Mouse (Mus musculus) central nervous system, embryonic 11.5 days (tissue): ENCODE data around the gene Gm38431. TPM values are rescaled to one million over a fixed set of nuclear protein-coding genes. Genes with fewer than 3 reads are reported as not detected.

Source experiments
- polyA plus RNA-seq: library from polyadenylated mRNA; depleted of rRNA; stranded (reverse); fragments of >200 nt; gene quantifications from 2 replicates; pipeline ENCODE4 v1.2.3, GENCODE M21; 2012; rRNA removed

Gm38431 gene
- polyA plus RNA-seq: 4.6 and 6.0 TPM in 2 replicates

DNA sequence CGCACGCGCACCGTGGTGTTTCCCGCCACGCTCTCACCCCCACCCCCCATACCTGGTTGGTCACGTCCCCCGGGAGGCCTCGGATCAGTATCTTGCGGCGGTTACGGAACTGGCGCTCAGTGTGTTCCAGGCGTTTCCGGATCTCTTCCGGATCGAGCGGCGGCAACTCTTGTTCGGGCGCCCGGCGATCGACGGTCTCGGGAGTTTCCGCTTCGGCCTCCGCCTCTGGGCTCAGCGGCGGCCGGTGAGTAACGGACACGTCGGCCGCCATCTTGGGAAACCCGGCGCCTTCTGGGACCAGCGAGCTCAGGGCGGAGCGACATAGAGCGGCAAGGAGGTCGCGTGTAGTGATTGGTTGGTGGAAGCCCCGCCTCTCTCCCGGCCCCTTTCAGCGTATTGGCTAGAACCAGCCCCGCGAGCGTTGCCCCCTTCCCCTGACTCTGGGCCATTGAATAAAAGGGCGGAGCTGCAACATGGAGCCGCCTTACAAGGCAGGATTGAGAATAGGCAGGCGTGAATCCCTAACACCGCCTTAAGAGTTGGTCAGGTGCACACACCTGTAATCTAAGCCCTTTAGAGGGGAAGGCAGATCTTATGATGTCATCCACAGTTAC, at the start of gene Gm38431, which contains the start of gene Raver1:
TSS of gene Gm38431 (minus strand) at position 291 of the 614 bp plus-strand sequence.
TSS of gene Raver1 (minus strand) at position 302 of the 614 bp plus-strand sequence.

DNA sequence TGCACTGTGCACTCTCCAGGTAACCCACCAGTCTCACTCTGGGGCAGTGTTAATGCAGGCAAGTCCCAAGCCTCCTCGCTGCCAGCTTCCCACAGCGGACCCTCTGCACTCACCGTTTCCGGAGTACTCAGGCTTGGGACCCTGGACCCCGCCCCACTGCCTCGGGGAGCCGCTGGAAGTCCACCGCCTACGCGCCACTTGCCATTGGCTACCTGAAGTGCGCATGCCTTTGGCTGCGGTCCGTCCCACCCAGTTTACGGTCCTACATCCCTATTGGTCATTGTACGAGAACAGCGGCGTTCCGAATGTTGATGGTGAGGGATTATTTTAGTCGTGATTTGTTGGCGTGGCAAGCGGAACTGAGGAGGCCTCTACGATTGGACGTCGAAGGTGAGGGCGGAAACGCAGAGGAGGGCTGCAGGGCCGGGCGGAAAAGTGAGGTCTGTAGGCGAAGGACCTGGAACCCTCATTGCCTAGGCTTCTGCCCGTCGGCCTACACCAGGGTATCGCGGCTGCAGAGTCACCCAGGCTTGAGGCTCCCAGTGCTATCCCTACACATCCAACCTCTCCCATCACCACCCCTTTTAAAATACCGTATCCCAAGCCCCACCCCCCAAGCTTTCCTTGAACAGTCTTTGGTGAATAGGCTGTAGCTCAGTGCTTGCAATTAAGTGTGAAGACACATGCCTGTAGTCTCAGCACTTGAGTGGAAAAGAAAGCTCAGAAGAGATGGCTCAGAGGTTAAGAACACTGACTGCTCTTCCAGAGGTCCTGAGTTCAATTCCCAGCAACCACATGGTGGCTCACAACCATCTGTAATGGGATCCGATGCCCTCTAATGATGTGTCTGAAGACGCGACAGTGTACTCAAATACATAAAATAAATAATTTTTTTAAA, 39.5 kb upstream of the Gm38431 start, which contains the start of gene Tyk2:
TSS of gene Tyk2 (minus strand) at position 185 of the 898 bp plus-strand sequence.

DNA sequence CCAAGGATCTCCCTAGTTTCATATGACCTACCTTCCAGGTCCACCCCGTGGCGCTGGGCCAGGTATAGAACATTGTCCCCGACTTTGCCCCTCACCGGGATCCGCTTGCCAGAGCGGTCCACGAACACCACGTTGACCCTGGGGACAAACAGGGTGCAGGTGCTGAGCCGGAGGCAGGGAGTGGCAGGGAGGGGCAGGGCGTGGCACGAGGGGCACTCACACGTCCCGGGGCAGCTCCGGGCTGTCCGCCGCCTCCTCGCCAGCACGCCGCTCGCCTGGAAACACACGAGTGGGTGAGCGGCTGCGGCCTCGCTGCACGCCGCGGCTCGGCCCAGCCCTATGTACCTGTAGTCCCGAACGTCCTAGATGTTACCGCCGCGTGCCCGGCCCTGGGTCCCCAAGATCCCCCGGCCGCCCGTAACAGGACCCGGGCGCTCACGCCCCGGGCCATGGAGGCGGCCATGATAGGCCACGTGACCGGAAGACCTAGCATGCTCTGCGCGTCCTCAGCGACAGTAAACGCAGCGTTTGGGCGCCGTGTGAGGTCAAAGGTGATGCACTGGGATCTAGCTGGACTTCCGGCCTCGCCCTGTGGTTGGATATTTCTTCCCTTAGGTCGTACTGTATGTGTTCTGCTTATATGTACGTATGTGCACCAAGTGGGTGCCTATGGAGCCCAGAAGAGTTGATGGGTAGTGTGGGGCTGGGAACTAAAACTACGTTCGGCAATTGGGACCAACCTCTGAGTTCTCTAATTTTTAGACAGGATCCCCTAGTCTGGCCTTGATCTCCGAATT, 18.6 kb downstream of the Gm38431 start, which contains the start of the genes Gm49373 and Fdx1l:
TSS of gene Gm49373 (minus strand) at position 53 of the 797 bp plus-strand sequence.
TSS of gene Fdx1l (minus strand) at position 571 of the 797 bp plus-strand sequence.

DNA sequence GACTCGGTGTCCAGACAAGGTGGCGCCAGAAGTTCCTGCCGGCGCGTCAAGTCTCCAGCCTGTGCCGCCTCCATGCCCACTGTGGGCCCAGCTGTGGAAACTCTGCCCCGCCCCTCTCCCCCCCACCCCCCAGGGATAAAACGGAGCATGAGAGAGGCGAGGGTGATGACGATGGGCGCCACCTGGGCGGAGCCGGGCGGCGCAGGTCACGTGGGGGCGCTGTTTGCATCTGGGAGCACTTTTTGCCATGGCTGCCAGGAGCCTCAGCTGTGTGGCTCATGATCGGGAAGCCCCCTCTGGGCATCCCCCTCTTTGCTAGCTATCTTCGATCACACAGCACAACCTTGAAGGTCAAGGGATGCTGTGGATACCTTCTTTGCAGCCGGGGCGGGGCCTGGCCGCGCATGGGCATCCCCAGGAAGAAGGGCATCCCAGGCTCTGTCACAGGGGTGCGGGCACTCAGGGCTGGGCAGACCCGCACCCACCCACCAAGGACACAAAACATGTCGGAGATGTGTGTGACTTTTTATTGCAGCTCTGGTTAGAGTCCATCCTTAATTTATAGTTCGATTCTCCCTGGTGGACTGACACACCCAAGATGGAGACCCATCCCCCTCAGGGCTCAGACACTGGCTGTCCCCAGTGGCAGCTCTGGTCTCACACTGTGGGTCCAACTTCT, 24.7 kb downstream of the Gm38431 start, which contains the start of gene Zglp1:
TSS of gene Zglp1 (minus strand) at position 88 of the 679 bp plus-strand sequence.

DNA sequence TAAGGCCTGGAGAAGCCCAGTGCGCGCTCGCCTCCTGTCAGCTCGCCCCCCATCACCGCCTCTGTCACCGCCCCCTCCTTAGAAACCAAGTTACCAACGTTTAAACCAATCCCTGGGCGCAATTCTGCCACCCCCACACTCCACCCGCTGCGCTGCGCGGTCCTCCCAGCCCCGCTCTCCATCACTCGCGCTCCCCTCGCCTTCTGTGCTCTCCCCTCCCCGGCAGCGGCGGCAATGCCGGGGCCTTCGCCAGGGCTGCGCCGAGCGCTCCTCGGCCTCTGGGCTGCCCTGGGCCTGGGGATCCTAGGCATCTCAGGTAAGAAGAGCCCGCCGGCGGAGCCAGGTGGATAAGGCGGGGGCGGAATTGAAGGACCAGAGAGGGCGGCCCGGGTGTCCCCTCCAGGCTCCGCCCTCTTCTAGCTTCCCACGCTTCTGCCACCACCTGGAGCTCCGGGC, 59.9 kb downstream of the Gm38431 start, which contains the start of gene Icam5:
TSS of gene Icam5 (plus strand) at position 178 of the 456 bp plus-strand sequence.

DNA sequence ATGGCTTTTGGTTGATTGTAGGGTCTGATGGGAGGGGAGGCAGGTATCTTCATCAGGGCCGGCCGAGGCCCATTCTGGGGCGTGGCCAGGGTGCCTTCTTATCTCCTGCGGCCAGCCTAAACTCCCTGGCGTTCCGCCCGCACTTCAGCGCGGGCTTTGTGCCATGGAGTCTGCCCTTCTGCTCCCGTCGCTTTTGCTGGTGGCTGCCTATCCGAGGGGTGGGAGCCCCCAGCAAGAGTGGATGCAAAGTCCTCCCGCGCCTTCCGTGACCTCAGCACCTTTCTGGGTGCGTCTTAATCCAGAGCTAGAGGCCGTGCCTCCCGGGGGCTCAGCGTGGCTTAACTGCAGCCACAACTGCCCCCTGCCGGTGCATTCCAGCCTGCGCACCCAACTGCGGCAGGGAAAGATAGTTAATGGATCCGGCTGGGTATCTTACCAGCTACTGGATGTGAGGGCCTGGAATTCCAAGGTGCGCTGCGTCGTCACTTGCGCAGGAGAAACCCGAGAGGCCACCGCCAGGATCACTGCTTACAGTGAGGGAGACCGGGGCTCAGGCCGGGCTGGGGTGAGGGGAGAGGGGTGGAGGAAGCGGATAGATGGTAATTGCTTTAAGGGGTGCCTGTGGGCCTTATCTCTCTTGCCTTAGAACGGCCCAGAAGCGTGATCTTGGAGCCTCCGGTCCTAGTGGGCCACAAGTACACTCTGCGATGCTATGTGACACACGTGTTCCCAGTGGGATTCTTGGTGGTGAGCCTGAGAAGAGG, 62.3 kb downstream of the Gm38431 start, which contains the start of gene Icam4:
TSS of gene Icam4 (plus strand) at position 83 of the 764 bp plus-strand sequence.

Other genes with a start within 250 kb of the Gm38431 start
- gene A230050P20Rik, start 223.4 kb downstream of the Gm38431 start, polyA plus RNA-seq: 3.6 and 3.9 TPM in 2 replicates
- gene Angptl6, start 212.3 kb downstream of the Gm38431 start, polyA plus RNA-seq: 3.7 and 4.7 TPM in 2 replicates
- gene Ppan, start 203.8 kb downstream of the Gm38431 start, polyA plus RNA-seq: 93.6 and 97.4 TPM in 2 replicates
- gene Eif3g, start 193.4 kb downstream of the Gm38431 start, polyA plus RNA-seq: 194 and 216 TPM in 2 replicates
- gene Dnmt1, start 132.1 kb downstream of the Gm38431 start, polyA plus RNA-seq: 119 and 139 TPM in 2 replicates
- 5.4 and 14.5 TPM in 2 replicates for gene S1pr2, start 115.2 kb downstream of the Gm38431 start, polyA plus RNA-seq
- gene Mrpl4, start 89.3 kb downstream of the Gm38431 start, polyA plus RNA-seq: 54.5 and 78.4 TPM in 2 replicates
- gene Icam1, start 76.0 kb downstream of the Gm38431 start, polyA plus RNA-seq: 3.5 and 4.1 TPM in 2 replicates
- 4.4 and 5.4 TPM in 2 replicates for gene Icam4, start 62.6 kb downstream of the Gm38431 start, polyA plus RNA-seq
- gene Icam5, start 59.9 kb downstream of the Gm38431 start, polyA plus RNA-seq: 0.14 and 0.22 TPM in 2 replicates
- gene Zglp1, start 24.9 kb downstream of the Gm38431 start, polyA plus RNA-seq: 1.4 and 1.8 TPM in 2 replicates
- 2.5 and 2.7 TPM in 2 replicates for gene Gm49373, start 18.9 kb downstream of the Gm38431 start, polyA plus RNA-seq
- 61.0 and 83.1 TPM in 2 replicates for gene Fdx1l, start 18.4 kb downstream of the Gm38431 start, polyA plus RNA-seq
- 67.6 and 85.0 TPM in 2 replicates for gene Raver1, start within 50 bp of the Gm38431 start, polyA plus RNA-seq
- gene Tyk2, start 39.2 kb upstream of the Gm38431 start, polyA plus RNA-seq: 11.6 and 13.8 TPM in 2 replicates
- 303 and 377 TPM in 2 replicates for gene Cdc37, start 58.0 kb upstream of the Gm38431 start, polyA plus RNA-seq
- 4.0 and 5.1 TPM in 2 replicates for gene Pde4a, start 73.7 kb upstream of the Gm38431 start, polyA plus RNA-seq
- gene Keap1, start 147.4 kb upstream of the Gm38431 start, polyA plus RNA-seq: 23.3 and 33.5 TPM in 2 replicates
- gene S1pr5, start 156.4 kb upstream of the Gm38431 start, polyA plus RNA-seq: 0.13 and 0.47 TPM in 2 replicates
- gene Atg4d, start 173.3 kb upstream of the Gm38431 start, polyA plus RNA-seq: 27.7 and 29.9 TPM in 2 replicates
- 45.0 and 53.8 TPM in 2 replicates for gene Kri1, start 196.0 kb upstream of the Gm38431 start, polyA plus RNA-seq
- 41.8 and 73.1 TPM in 2 replicates for gene Cdkn2d, start 199.4 kb upstream of the Gm38431 start, polyA plus RNA-seq
- gene Ap1m2, start 220.3 kb upstream of the Gm38431 start, polyA plus RNA-seq: 1.7 and 3.2 TPM in 2 replicates
- gene Slc44a2, start 228.7 kb upstream of the Gm38431 start, polyA plus RNA-seq: 50.7 and 79.8 TPM in 2 replicates